Mouse (Mus musculus) lung, postnatal 25 days (tissue): Measurements from ENCODE around the gene Nol9.

Experiments
- DNase-seq: peaks from one replicate; pipeline ENCODE4 v3.0.0; 2022; ENCODE audit warnings: low spot score

Nol9 gene

DNA sequence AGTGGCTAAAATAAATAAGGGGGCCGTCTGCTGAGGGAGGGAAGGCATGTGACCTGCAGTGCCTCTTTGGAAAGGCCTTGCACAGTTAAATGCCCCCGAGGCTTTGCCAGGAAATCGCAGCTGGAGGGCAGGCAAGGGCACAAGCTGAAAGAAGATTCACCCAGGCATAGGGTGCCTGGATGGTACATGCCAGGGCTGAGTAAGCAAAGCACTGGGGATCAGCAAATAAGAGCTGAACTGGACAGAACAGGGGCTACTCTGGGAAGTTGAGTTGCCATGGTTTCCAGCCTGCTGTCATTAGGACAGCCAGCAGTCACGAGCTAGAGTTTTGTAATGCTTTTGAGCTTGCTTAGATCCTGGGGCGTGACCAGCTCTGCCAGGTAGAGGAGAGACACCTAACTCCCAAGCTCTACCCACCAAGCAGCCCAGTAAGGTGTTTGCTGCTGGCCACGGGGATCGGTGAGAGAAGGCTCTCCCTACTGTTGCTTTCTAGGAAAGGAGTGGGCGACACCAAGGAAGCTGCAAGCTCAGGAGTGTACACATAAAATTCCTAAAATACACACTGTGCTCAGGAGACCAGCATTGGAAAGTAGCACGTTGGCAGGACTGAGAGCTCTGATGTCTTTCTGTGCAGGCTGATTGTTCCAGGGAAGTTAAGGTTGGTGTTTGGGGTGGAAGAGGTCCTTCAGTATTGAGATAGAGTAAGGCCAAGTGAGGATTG is 23.4 kb downstream of the Nol9 start:
- DNase-seq = no peak

DNA sequence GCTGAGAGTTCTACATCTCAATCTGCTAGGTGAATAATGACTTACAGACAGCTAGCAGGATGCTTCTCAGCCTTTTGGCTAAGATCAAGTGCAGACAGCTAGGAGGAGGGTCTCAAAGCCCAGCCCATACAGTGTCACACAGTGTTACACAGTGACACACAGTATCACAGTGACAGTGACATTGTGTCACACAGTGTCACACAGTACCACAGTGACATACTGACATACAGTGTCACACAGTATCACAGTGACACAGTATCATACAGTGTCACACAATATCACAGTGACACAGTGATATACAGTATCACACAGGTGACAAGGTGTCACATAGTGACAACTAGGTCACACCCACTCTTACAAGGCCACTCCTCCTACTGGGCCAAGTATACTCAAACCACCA is 28.2 kb downstream of the Nol9 start:
- DNase-seq = no peak

DNA sequence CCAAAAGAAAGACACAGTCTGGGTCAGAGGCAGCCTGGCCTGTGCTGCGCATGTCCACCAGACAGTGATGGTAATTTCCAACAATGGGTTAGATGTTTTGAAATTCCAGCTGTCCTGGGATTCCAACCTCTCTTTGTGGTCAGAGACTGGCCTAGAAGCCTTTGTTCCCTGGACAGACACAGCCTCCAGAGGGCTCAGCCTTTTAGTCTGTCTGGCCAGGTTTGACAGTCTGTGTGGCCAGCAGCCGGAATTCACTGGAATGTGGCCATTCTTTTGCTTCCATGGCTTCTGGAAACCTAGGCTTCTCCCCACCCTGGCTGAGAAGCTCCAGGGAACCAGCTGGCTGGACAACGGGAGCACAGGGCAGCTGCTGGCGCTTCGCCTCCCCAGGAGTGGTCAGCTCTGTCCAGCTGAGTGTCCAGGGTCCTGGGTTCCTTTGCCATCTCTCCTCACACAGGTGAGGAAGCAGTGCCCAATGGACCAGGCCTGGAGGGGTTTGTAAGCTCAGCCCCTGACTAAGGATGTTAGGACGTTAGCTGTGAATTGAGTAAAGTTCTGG is 29.1 kb downstream of the Nol9 start:
- no peak for DNase-seq

DNA sequence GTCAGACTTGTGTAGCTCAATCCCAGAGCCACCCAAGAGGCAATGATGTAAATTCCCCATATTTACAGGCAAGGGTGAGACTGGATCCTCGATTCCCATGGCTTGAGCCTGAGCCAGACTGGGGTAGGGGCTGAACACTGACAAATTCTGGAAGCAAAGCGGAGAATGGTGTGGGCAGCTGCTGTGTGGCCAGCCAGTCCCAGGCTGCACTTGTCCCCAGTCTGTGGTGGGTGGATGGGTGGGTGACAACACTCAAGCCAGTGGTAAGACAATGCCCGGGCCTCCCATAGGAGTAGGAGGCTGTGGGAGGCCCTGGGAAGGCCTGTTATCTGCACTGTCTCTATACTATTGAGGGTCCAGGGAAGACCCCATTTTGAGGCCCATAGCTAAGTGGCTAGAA is 30.1 kb downstream of the Nol9 start:
- DNase-seq = no peak

DNA sequence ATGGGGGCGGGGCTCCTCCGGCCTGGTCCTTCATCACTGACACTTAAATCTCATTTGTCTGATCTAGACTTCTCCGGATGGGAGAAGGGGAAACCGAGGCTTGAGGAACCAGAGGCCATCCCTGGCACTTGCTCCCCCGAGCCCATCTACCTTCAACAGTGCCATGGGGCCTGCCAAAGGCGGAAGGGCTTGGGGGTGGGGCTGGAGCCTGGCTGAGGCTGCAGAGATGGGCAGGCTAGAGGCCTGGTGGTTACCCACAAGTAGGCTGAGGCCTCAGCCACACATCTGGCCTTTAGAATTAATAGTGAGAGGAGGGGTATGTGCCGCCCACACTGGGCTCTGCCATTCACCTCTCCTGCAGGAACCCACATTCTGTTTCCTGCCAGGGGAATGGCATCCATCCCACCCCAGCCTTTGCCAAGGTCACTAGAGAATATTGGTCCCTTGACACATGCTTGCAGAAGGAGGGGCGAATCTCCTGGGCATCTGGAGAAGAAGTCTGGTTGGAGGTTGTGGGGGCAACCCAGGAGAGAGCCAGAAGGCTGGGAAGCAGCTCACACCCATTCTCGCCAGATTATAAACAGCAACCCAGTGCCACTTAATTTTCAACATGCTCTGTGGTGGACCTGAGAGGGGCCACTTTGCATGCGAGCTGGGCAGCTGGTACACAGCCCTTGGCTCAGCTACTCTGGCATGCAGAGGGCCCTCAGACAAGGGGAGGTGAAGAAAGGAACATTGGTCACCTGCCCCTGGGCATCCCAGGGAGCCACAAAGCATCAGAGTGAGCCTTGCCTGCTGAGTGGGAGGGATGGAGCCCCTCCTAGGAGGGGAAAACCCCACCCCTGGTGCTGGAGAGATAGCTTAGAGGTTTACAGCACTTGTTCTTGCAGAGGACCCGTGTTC is 31.6 kb downstream of the Nol9 start:
- no peak for DNase-seq

DNA sequence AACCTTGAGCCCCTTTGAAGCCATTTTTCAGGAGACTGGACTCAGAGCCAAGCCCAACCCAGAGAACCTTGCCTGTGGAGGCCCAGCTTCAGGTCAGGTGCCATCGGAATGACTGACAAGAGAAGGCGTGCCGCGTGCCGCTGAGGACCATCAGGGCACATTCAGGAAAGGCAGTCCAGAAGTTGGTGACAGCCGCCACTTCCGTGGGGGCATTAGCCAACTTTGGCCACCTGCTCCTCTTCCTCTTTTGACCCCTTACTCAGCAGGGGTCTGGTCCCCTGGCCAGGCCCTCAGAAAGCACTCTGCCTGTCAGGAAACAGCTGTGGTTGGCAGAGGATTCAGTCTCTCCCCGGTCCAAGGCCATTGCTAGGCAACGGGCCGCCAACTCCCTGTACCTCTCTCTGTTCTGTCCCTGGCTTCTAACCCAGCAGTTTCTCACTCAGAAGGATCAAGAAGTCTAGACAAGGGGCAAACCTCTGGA is 33.0 kb downstream of the Nol9 start, which contains the start of gene Plekhg5:
Plekhg5 (plus strand) TSS at position 378 of the 481 bp plus-strand sequence.
- peak; percentile 78 for DNase-seq

DNA sequence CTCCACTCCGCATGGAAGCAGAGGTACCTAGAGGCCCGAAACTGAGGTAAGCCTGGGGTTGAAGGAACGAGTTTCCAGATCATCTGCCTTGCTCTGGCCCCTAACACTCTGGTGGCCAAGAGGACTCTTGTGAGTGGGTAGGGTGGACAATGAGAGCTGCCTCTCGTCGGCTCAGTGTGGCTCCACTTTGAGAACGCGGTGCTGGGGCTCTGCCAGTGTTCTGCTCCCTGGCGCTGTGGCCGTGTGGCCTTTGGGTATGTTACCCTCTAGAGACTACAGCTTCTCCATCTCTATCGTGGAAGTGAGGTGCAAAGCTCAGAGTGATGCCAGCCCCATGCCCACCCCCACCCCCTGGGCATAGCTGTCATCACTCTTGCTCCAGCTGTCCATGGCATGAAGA is 33.5 kb downstream of the Nol9 start:
- no peak for DNase-seq

DNA sequence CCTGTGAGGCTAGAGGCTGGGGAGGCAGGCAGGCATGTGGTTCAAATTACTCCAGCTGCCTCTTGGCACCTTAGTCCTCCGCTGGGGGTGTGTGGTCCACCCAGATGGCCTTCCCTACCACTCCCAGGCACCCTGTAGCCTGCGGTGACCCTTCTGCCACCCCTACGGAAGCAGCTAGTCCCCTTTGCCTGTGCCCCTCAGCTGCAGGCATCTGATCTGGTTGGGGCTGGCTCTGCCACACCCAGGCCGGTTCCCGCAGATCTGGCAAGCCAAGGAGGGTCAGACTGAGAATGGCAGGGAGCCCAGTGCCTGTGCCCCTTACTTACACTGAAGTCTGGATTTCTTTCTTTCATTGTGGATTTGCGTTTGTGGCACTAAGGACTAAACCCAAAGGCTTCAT is 34.6 kb downstream of the Nol9 start:
- no peak for DNase-seq

DNA sequence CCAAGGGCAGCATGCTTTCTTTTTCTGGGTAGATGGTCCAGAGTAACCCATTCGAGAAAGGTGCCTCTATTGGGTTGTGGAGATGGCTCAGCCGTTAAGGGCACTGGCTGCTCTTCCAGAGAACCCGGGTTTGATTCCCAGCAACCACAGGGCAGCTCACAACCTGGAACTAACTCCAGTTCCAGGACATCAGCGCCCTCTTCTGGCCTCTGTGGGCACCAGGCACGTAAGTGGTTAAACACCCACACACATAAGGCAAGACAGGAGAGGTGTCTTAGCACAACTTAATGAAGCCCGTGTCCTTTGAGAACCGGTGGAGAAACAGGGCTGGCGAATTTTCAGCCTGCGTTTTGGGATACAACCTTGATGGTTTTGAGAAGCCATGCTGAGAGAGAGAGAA is 35.4 kb downstream of the Nol9 start:
- no peak for DNase-seq

DNA sequence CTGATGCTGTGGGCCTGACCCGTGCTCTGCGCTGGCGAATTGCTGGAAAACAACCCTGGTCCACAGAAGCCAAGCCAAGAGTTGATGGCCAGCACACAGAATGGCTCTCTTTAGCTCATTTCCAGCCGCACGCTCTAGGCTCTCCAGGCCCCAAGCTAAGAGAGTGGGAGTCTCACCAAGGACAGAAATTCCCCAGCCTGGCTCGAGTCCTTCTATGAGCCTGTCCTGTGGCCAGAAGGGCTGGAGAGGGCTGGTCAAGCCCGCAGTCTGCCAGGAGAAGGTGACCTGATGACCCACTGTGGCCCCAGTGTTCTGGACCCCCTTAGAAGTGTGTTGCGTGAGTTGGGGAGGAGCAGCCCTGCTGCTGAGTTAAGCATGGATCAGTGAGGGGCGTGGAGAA is 38.1 kb downstream of the Nol9 start:
- no peak for DNase-seq

DNA sequence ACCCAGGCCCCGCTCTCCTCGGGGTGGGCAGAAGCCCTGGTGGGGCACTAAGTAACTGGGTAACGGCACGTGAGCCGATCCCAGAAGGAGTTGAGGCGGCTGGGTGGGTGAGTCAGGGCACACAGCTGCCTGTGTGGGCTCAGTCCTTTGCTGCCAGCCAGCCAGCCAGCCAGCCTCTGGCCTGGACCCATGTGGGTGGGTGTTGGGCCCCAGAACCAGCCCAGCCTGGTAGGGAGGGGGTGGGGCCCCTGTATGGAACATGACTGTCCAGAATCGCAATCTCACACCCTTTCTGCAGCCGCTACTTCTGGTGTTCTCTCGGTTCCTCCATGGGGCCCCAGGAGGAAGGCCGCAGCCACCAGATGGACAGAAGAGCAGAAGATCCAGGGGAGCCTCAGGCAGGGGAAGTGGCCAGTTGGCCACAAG is 39.0 kb downstream of the Nol9 start:
- no peak for DNase-seq

DNA sequence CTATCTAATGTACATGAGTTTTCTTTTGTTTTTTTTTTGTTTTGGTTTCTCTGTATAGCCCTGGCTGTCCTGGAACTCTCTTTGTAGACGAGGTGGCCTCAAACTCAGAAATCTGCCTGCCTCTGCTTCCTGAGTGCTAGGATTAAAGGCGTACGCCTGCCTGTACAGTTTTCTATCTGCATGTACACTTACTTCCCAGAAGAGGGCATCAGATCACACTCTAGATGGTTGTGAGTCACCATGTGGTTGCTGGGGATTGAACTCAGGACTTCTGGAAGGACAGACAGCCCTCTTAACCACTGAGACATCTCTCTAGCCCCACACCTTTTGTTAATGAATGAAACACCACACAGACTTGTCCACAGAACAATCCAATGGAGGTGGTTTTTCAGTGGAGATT is 40.1 kb downstream of the Nol9 start:
- no peak for DNase-seq

DNA sequence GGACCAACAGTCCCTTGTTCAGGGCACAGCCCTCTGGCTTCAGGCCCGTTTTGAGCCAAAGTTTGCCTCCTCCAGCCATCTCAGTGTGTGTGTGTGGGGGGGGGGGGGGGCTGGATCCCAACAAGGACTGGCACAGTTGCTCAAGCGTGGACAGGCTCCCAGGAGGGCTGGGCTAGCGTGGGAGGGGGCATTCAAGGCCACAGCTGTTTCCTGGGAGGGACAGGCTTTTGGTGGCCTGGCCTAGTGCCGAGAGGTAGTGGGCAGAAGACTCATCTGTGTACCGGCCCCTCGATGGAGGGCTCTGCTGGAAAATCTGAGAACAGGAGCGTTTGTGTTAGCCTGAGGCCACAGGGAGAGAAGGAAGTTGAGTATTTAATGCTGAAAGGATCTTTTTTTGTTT is 40.8 kb downstream of the Nol9 start:
- no peak for DNase-seq

DNA sequence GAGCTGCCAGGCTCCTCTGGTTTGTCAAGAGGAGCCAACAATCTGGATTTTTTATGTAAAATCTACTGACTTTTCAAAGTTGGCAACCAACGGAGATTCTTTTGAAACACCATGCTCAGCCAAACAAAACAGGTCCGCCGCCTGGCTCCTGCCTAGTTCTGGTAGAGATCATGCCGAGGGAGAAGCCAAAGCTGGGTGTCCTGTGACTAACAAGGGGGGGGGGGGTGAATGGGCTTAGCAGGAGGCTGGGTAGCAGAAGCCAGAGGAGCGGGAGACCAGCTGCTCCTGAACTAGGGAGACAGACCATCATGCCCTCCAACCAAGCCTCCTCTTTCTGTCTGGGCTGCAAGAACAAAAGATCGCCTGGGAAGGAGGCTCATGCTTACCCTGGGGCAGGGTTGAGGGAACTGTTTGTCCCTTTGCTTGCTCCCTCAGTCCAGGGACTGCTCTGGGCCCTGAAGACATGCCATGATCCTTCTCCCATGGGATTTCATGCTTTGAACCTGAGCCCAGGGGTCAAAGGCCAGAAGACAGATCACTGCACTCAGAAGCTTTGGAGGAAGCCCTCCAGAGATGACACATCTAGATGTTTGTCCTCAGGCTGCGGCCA is 44.6 kb downstream of the Nol9 start:
- DNase-seq = no peak

DNA sequence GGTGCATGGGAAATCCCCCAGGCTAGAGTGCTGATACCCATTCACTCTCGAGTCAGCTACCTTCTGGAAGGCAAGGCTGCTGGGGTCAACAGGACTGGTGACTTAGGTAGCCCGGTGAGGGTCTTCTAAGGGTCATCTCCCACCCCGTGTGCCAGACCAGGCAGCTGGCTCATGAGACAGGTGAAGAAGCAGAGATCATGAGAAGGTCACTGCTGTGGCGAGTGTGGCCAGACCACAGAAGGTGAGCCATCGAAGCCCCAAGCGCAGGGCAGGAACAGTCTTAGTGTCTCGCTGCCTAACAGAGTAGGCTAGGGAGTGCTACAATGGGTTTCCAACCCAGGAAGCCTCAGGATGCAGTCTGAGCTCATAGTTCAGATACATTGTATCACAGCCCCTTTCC is 45.5 kb downstream of the Nol9 start:
- DNase-seq = no peak

DNA sequence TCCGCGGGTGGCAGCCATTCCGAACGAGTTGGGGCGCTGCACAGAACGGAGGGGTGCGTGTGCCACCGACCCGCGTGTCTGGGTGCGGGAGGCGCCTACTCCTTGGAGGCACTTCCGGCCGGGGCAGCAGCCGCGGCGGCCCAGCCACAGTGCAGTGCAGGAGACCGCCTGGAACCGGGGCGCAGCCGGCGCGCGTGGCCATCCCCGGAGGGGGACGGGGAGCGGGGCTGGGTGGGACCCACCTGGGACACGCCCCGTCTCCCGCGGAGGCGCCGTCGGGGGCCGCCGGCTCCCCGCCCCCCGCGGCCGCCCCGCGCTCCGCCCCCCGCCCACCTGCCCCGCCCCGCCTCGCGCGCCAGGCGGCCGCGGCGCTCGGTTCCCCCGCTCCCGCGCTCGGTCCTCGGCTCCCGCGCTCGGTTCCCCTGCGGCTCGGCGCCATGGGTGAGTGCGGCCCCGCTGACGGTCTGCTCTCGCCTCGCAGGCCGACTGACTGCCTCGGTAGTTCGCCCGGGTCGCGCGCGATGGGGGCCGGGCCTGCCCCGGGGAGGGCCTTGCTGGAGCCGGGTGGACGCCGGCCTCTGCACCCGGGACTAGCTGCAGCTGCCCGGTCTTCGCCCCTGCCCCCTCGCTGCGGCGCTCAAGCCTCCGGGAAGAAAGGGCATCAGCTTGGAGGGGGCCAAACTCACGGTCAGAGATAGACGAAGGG is 47.5 kb downstream of the Nol9 start:
- no peak for DNase-seq

DNA sequence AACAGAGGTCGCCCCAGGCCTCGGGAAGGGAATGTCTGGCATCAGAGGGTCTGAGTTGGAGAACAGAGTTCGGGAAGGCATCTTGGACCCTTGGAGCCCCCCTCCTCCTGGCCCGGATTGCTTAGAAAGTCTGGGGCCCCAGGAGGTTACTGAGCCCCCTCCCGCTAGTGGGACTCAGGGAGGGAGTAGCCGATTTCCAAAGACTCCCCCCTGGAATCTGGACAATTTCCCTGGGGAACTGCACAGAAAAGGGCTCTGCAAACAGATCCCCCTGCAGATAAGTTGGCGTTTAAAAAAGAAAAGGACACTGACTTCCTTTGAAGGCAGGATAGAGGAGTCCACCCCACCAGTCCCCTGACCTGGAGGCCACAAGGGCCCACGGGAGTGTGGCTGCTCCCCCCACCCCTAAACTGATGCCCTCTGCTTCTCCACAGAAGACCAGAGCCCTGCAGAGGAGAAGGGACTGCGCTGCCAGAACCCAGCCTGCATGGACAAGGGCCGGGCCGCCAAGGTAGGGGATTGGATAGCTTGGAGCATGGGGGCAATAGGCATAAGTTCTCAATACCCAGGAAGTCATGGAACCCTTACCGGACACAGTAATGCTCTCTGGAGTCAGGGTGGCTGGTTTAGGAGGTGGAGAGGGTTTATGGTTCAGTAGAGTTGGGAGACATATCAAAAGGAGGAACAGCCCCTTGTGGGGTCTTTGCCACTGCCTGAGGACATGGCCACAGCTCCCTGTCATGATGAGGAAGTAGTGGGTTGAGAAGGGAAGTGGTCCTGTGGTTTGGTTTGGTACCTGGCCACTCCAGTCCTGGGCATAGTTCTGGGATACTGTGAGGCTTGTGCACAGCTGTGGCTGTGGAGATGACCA is 48.3 kb downstream of the Nol9 start:
- DNase-seq = no peak

DNA sequence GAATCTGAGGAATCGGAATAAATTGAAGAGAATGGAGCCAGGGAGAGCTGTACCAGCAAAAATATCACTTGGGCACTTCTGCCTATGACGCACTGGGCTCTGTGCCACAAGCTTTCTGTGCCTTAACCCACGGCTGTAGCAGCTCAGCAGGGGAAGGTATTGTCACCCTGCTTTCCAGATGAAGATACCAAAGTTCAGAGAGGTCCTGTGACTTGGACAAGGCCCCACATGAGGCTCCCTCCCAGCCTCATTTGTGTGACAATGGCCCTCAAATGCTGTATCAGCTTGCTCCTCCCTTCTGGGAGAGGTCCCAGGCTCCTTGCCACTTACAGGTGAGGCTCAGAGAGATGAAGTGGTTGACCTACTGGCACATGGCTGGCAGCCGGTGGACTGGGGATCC is 49.0 kb downstream of the Nol9 start:
- peak; percentile 53 for DNase-seq

DNA sequence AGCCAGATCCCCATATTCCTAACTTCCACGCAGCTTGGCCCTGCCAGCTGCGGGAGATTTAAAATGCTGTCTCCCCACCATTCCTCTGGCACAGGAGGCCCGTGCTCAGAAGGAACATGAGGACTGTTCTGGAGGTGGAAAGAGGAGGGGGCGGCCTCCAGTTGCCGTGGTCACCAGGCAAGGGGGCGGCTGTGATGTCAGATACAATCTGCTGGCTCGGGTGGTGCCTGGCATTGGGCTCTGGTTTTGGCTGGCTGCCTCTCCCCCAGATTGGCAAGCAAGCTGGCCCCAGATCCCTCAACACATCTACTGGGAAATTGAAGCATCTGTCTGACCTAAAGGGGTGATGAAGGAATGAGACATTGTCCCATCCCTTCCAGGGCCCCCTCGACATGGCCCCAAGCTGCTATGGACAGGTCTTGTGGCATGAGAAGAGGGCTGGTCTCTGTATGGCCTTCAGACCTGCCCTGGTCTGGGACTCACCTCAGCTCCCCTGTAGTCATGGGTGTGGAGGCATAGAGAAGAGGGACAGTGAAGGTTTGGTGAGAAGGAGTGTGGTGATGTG is 49.5 kb downstream of the Nol9 start:
- no peak for DNase-seq

DNA sequence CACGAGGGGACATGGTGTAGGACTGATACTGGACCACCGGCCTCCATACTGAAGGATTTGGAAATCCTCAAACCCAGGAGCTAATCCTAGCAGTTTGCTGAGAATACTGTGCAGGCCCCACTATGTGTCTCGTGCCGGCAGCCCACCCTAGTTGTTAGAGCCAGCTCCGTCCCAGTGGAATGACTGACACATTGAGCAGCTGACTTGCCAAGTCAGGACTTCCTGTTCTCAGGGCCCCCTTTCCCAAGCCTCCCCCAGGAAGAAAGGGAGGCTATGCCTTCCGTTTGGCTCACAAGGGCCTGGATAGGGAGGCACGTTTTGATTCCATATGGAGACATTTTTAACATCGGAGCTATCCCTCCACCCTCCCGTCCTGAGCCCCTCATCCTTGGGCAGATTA is 51.1 kb downstream of the Nol9 start:
- DNase-seq = no peak
